Comparison of ENCODE assay signal across 8 mouse cellular contexts in genomic region chr16:11814935-11815650, GRCm38 (mm10).
A peak's percentile ranks its signal among the peaks of the same experiment; 100 is the strongest.
DNase-seq lines count a peak whose midpoint lies in the region; ATAC-seq and TF ChIP-seq lines count a peak whose summit lies in the region.
"Had no signal": no experiment of that assay in that cellular context is flagged by ENCODE, and none has a peak within 500 bp of the region (broad histone marks: within the 10 kb centered on the region; RNA-seq: fewer than 3 reads in every experiment).

No protein-coding gene starts in this region.

- intact Hi-C loops in left cerebral cortex, postnatal 10 days (cut with DNase I): no loop called here

- peak; percentile 57 for TF ChIP-seq CTCF in Patski (IDR thresholded peaks at IDR 0.05)
- peak; percentile 30; the same call in 1 of the 2 replicates for TF ChIP-seq CTCF in cerebellum, adult 2 months (IDR thresholded peaks at IDR 0.05; ENCODE audit: borderline replicate concordance, insufficient read depth, low read depth, low read length)

- H3K27me3 ChIP-seq in kidney, embryonic 15.5 days: no peaks in the 10 kb centered on the region
- H3K27me3 ChIP-seq in Patski: no peaks in the 10 kb centered on the region
- H3K27me3 ChIP-seq in cerebellum, adult 2 months (ENCODE audit: control insufficient read depth, insufficient read depth, low read length): no peaks in the 10 kb centered on the region
- H3K27me3 ChIP-seq: limb, embryonic 13.5 days had no signal

- in situ Hi-C loops in Patski (cut with MboI; ENCODE audit: low pct_unique_long_range_greater_than_20kb): loop anchor here (25.0 kb wide), 1 partner anchor 353 kb away; no protein-coding TSS in a partner anchor

- H3K36me3 ChIP-seq in kidney, embryonic 15.5 days: no peaks in the 10 kb centered on the region
- H3K36me3 ChIP-seq: limb, embryonic 13.5 days had no signal

- no peaks in the 10 kb centered on the region for H3K9me3 ChIP-seq in kidney, embryonic 15.5 days (replicated peaks)
- H3K9me3 ChIP-seq: limb, embryonic 13.5 days had no signal

- CTCF ChIA-PET in Patski (lab: Charles Lee): interaction anchor here (1.2 to 1.7 kb wide), 6 partner anchors 9 to 385 kb away, joined by 3 to 6 read pairs (median 4); no protein-coding TSS in a partner anchor

- no peak overlapping the region for H3K9ac ChIP-seq in kidney, embryonic 15.5 days
- H3K9ac ChIP-seq: limb, embryonic 13.5 days had no signal

- H3K27ac ChIP-seq in kidney, embryonic 15.5 days: no peak overlapping the region
- no peak overlapping the region for H3K27ac ChIP-seq in cerebellum, adult 2 months (ENCODE audit: insufficient read depth, low read length)
- H3K27ac ChIP-seq: limb, embryonic 13.5 days had no signal

- no peaks in the 10 kb centered on the region for H3K4me1 ChIP-seq in kidney, embryonic 15.5 days
- peaks cover 10% of the 10 kb centered on the region for H3K4me1 ChIP-seq in cerebellum, adult 2 months (ENCODE audit: control insufficient read depth, insufficient read depth, low read length)
- H3K4me1 ChIP-seq: limb, embryonic 13.5 days had no signal

- peak; percentile 41 for DNase-seq in kidney, adult 11 months
- peak; percentile 89 for DNase-seq in Patski (ENCODE audit: low read depth, low spot score)
- DNase-seq in cerebellum, adult 2 months: peak; percentile 34 to 51
- peak; percentile 17 for DNase-seq in kidney, postnatal 10 days
- no peak for DNase-seq in spleen, postnatal 4 days (ENCODE audit: low spot score in 2 of 2)
- DNase-seq in left cerebral cortex, postnatal 10 days (ENCODE audit: extremely low spot score in 1 of 2, low spot score in 2 of 2): no peak

- TF ChIP-seq POLR2A in cerebellum, adult 2 months (IDR thresholded peaks at IDR 0.05; ENCODE audit: borderline replicate concordance, insufficient read depth, low read length): no peak

- no peak overlapping the region for H3K4me3 ChIP-seq in kidney, embryonic 15.5 days (replicated peaks)
- no peak overlapping the region for H3K4me3 ChIP-seq in cerebellum, adult 2 months (replicated peaks; ENCODE audit: insufficient read depth, low read depth, low read length)
- H3K4me3 ChIP-seq: limb, embryonic 13.5 days had no signal

- 77% methylated on average over 10 of the region's 10 CpGs for WGBS in kidney, embryonic 15.5 days
- WGBS in cerebellum, adult 2 months: 19% methylated on average over 10 of the region's 10 CpGs

- no peak for ATAC-seq in kidney, embryonic 15.5 days (replicated peaks; ENCODE audit: low FRiP score)
- ATAC-seq in Patski: peak; percentile 97

- H3K4me2 ChIP-seq in kidney, embryonic 15.5 days: no peak overlapping the region
- H3K4me2 ChIP-seq: limb, embryonic 13.5 days had no signal

- POLR2A ChIA-PET in Patski (lab: Charles Lee): interaction anchor here (1.0 to 1.2 kb wide), 2 partner anchors 9 to 75 kb away, joined by 3 to 4 read pairs; no protein-coding TSS in a partner anchor

Comparison
In these comparisons a context has a peak if more than half of its experiments do, and no peak if none do; other contexts are left out.
1. DNase-seq: peak in kidney, adult 11 months (single experiment), Patski (single experiment), cerebellum, adult 2 months (2 of 2) and kidney, postnatal 10 days (single experiment); none in spleen, postnatal 4 days (0 of 2) and left cerebral cortex, postnatal 10 days (0 of 2).